Mouse (Mus musculus) Patski (cell line): ENCODE measurements at regions not wholly inside any gene's neighbourhood (a gene's known extent, or its start where the extent isn't known, plus 50 kb on each side); places are given as distances from the start of the nearest gene placed in this dataset.

Source experiments
- ATAC-seq: fragments of 100-300 bp; one replicate; pipeline ENCODE4 v1.8.0; 2021
- CTCF ChIA-PET: fragments of 350-600 bp; sonication (Branson Sonifier 250); formaldehyde crosslinking; loops from one replicate; lab custom pipeline; 2022; ENCODE audit warnings: inconsistent platforms; lab: Charles Lee
- POLR2A ChIA-PET: fragments of 350-600 bp; sonication (Branson Sonifier 250); formaldehyde crosslinking; loops from one replicate; lab custom pipeline; 2022; ENCODE audit warnings: antibody characterized with exemption, inconsistent platforms; lab: Charles Lee
- DNase-seq: peaks from one replicate; pipeline ENCODE4 v3.0.0-alpha.2; 2011; ENCODE audit warnings: low read depth, low spot score
- H3K27me3 ChIP-seq: fragments of 371-371 bp; one replicate; pipeline ENCODE4 v1.5.1; 2021
- CTCF ChIP-seq: fragments of 100-300 bp; IDR thresholded peaks from one replicate; pipeline ENCODE4 v1.5.1; 2021
- in situ Hi-C: fragments of 300-500 bp; cut with MboI; formaldehyde crosslinking; loops from 3 replicates; pipeline ENCODE4 v1.11.1; 2018; ENCODE audit warnings: low pct_unique_long_range_greater_than_20kb, mixed read lengths

DNA sequence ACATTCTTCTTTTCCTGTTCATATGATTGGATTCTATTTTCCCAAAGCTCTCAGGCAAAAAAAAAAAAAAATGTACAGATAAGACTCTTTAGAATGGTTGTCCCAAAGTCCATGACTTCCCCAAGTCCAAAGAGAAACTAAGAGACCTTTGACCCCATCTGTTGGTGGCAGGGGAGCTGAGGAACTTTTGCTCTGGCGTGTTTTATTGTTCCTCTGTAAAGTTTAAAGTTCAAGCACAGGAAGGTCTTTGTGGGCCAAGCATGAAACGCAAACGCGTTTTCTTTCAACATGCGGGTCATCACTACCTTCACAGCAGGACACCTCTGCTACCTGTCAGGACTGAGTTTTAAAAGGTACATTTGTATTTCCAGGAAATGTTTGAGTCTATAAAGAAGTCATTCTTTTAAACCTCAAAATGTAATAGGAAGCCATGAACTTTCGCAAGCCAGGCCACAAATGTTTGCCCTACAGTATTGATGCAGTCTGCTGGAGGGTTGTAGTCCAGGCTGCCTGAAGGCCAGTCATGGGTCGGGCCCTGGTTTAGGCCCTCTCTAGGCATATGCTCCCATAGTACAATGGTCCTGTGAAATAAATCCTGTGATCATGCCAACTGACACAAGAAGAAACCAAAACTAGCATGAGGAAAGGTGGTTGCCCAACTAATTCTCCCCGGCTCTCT, 194.7 kb downstream of the Sp3 start:
- TF ChIP-seq CTCF: no peak
- H3K27me3 ChIP-seq: no peaks in the 10 kb centered on the region
- in situ Hi-C loops: no loop called here
- CTCF ChIA-PET: no interaction called here
- POLR2A ChIA-PET: no interaction called here
- ATAC-seq: no peak
- no peak for DNase-seq

DNA sequence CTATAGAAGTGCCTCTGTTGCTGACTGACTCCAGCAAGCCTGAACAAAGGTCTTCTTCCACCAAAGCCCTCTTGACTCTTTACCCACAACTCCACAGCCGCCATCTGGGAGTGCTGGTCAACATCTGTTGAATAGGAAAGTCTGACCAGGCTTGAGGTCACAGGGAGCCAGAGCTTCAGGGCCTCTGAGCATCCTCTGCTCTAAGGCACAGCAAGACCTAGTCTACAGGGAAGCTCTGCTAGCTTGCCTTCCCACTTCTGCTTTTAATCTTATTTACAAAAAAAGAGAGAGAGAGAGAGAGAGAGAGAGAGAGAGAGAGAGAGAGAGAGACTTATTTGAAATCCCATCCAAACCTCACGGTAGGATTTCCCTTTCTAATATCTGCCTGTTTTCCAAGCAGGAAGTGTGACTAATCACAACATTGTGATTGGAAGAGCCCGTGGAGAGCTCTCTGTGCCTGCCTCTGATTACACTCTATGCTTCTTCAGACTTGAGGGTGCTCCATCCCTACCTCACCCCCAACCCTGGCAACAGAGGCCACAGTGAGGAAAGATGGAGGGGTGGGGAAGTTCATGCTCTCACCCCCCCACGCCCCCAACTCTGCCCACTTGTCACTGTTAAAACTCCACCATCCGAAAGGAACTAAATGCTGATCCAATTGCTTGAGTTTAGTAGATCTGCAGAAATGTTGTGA, 194.1 kb downstream of the Sp3 start:
- peaks cover 3% of the 10 kb centered on the region for H3K27me3 ChIP-seq
- CTCF ChIA-PET: no interaction called here
- no peak for ATAC-seq
- POLR2A ChIA-PET: no interaction called here
- in situ Hi-C loops: no loop called here
- TF ChIP-seq CTCF: no peak
- no peak for DNase-seq

DNA sequence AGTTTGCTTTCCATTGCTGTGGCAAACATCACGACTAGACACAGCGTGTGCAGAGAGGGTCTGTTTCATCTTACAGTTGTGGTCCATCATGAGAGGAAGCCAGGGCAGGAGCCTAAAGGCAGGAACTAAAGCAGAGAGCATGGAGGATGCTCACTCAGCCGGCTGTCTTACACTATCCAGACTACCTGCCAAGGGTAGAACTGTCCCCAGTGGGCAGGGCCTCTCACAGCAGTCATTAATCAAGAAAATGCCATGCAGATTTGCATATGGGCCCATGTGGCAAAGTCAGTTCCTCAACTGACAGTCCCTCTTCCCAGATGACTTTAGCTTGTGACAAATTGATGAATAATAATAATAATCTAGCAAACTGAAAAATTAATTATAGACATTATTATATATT, 192.6 kb downstream of the Sp3 start:
- H3K27me3 ChIP-seq: peaks cover 3% of the 10 kb centered on the region
- TF ChIP-seq CTCF: no peak
- no peak for ATAC-seq
- in situ Hi-C loops: no loop called here
- CTCF ChIA-PET: no interaction called here
- POLR2A ChIA-PET: no interaction called here
- no peak for DNase-seq

DNA sequence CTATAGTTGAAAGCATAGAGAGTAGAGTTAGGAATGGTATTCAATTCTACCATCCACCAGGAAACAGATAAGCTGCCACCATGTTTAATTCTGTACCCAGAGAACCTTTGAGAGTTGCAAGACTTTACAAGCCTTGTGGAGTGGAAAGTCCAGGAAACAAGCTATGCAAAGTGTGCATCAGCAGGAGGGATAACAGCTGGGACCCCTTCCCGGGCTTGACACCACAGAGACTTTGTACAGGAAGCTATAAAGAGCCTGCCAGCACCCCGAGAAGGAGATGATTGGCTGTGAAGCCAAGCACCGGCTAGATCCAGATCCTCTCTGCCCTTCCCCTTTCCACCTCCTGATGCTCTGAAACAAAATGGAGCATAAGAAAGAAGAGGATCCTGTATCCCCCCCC, 188.8 kb downstream of the Sp3 start:
- no peak for TF ChIP-seq CTCF

DNA sequence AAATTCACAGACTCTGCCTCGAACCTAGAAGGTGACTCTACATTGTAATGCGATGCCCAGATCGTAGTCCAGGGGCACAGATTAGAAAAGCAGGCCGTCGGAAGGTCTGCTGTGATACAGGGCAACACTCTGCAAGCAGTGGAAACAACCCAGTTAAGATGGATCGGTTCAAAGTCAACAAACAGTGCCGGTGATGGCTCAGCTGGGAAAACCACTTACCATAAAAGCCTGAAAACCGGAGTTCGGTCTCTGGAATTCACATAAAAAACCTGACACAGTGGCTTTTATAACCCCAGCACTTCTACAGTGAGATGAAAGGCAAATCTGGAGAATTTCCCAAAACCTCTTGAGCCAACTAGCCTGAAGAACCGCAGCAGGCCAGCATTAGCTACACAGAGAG, 186.8 kb downstream of the Sp3 start:
- peaks cover 3% of the 10 kb centered on the region for H3K27me3 ChIP-seq
- ATAC-seq (no peak), DNase-seq (no peak)
- in situ Hi-C loops: no loop called here
- POLR2A ChIA-PET: no interaction called here
- no peak for TF ChIP-seq CTCF
- CTCF ChIA-PET: interaction anchor here (1.4 kb wide), 1 partner anchor 73 kb away, joined by 4 read pairs; no protein-coding TSS in a partner anchor

More for the DNA sequence above, 188.8 kb downstream of the Sp3 start:
- DNase-seq (no peak), ATAC-seq (no peak)
- ChIA-PET POLR2A (no interaction called here), CTCF (no interaction called here)
- in situ Hi-C loops: no loop called here
- H3K27me3 ChIP-seq: peaks cover 3% of the 10 kb centered on the region

DNA sequence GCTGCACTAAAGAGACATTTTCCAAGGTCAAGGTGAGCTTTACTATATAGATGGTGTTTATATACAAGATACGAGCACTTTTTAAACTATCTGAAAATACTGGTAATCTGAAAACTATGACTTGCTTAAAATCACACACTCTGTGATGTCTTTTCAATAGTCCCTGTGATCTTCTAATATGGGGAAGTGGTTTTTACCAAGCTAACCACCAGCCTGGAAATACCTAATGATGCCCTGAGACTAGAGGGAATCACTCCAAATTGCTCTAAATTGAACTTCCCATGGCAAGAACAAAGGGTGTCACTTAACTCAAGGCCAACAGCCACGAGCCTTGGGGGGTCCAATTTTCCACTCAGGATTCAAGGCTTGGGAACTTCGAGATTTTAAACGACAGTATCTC, 185.7 kb downstream of the Sp3 start:
- peaks cover 3% of the 10 kb centered on the region for H3K27me3 ChIP-seq
- no peak for DNase-seq
- in situ Hi-C loops: no loop called here
- no peak for TF ChIP-seq CTCF
- ChIA-PET POLR2A (no interaction called here), CTCF (interaction anchor here (1.4 kb wide), 1 partner anchor 72 kb away, joined by 4 read pairs; no protein-coding TSS in a partner anchor)
- ATAC-seq: no peak

DNA sequence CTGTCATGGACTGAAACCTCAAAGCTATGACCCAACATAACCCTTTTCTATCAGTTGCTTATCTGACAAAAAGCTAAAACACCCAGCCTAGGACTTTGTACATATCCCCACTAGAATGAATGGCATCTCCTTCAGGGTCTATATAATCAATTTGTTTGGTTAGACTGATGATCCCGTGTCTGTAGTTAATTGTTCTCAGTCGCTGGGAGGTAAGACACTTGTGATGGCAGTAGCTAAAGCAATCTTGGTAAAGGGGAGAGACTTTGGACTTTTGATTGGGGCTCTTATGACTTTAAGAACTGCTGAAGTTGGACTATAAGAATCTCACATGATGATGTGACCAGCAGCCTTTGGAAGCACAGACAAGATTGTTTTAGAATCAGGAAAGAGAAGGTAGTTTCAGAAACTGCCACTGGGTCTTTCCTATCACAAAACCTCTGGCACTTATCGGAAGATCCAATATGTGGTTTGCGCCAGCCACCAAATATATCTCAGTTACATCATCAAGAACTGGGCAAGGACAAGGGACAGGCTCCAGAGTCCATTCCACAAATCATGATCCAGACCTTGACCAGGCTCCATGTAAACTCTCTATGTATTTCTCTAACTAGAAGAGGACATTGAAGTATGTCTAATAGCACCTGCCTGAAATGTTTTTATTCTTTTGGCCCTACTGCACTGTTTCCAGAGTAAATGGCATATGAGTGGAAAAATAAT, 183.1 kb downstream of the Sp3 start:
- ATAC-seq (no peak), DNase-seq (no peak)
- no peaks in the 10 kb centered on the region for H3K27me3 ChIP-seq
- no peak for TF ChIP-seq CTCF
- in situ Hi-C loops: no loop called here
- CTCF ChIA-PET: no interaction called here
- POLR2A ChIA-PET: no interaction called here

DNA sequence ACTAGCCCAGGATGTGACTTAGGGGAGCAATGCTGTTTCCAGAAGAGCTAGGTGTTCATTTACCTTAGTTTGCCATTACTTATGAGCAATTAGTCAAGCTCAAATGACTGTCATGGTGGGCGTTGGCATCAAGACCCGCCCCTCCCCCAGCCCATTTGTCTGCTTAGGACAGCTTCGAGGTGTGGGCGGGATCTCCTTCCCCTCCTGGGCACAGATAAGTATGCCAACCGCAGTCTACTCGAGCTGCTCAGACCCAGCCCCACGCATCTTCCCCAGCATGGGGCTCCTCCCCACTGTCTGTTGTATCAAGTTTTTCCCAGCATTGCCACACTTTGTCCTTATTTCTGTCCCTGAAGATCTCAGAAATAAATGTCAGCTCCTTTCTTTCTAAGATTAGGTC, 179.6 kb downstream of the Sp3 start:
- in situ Hi-C loops: no loop called here
- CTCF ChIA-PET: no interaction called here
- TF ChIP-seq CTCF: no peak
- ATAC-seq: no peak
- no peaks in the 10 kb centered on the region for H3K27me3 ChIP-seq
- no peak for DNase-seq
- POLR2A ChIA-PET: no interaction called here

DNA sequence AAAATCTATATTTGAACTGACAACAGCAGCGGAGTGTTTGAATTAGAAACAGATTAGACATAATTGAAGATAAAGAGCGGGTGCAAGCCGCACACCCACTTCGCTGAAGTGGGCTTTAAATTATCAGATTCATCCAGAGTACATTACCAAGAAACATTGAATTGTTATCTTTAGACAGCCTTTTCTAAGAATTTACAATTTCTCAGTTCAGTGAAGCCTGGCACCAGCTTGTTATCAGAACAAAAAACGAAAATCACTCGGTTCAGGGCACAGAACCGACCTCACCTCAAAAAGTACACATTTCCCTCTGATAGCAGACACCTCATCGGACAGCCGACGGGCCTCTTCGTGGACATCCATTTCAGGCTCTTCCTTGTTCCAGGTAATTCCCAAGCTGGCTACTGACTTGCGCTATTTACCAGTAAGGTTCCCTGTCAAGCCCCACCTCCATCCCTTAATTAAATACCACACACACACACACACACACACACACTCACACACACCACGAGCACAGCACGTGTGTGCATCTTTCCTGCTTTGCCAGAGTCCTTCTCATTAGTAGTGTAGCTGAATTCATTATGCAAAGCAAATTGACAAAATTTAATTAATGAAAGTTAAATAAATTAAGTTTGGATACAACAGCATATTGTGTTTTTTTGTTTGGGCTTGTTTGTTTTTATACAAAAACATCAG, 166.8 kb downstream of the Sp3 start:
- no peak for TF ChIP-seq CTCF
- DNase-seq (no peak), ATAC-seq (no peak)
- ChIA-PET POLR2A (interaction anchor here (0.6 kb wide), 1 partner anchor 16 kb away, joined by 3 read pairs; no protein-coding TSS in a partner anchor), CTCF (interaction anchor here (1.5 kb wide), 1 partner anchor 17 kb away, joined by 3 read pairs; no protein-coding TSS in a partner anchor)
- no peaks in the 10 kb centered on the region for H3K27me3 ChIP-seq
- in situ Hi-C loops: no loop called here

DNA sequence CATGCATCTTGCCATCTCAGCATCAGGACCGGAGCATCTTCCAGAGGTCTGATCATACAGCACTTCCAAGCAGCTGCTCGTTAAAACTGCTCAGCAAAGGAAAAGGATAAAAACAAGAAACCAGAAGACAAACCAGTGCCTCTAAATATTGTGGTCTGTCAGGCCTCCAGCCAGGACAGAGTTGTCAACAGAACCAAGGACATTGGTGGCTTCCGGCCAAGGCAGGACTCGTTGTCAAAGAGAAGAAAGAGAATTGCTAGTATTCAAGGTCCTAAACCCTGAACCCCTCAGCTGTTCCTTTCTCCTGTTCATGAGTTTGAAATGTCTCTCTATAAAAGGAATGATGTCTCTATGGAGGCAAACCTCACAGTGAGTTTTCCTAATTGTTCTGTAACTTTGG, 155.0 kb downstream of the Sp3 start:
- POLR2A ChIA-PET: no interaction called here
- no peak for DNase-seq
- no peaks in the 10 kb centered on the region for H3K27me3 ChIP-seq
- TF ChIP-seq CTCF: no peak
- in situ Hi-C loops: no loop called here
- CTCF ChIA-PET: no interaction called here
- ATAC-seq: no peak
